Mouse (Mus musculus) embryo, embryonic 11 days (tissue): ENCODE measurements at regions not wholly inside any gene's neighbourhood (a gene's known extent, or its start where the extent isn't known, plus 50 kb on each side); places are given as distances from the start of the nearest gene placed in this dataset.

Experiments used
- DNase-seq: peaks from one replicate; pipeline ENCODE4 v3.0.0-alpha.2; 2015

DNA sequence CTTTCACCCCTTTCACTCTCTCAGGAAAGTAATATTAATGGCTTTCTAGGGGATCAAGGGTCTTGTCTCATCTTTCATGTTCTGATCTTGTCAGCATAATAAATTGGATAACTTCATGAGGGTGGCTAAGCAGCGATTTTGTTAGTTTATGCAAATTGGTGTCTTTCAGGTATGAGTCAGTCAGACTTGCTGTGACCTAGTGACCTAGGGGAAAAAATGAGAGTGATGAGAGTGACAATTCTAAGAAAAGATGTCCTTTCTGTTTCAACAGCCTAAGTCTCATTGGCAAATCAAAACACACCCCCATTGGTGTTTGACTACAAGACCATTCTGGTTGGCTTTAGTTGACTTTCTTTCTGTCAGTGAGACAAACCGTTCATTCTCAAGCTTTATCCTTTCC, 68.0 kb upstream of the Actbl2 start:
- no peak for DNase-seq

- no peak for DNase-seq
These were observed 60.9 kb upstream of the Actbl2 start for GRCm38 (mm10) chr13:111193919-111194318.

GRCm38 (mm10) chr13:111194337-111194736, 60.5 kb upstream of the Actbl2 start:
- DNase-seq, result no peak

DNA sequence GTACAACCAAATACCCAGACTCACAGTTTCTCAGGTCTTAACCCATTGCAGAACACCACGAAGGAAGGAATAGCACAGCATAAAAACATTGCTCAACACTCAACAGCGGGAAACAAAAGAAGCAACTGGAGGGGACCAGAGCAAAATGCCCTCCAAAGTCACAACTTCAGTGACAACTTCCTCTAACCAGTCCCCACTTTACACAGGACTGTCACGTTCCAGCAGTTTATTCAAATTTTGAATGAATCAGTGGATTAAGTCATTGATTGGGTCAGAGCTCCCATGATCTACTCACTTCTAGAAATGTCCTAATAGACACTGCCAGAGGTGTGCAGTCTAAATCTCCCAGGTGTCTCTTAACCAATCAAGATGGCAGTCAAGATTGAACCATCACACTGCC, 53.3 kb upstream of the Actbl2 start:
- no peak for DNase-seq

DNA sequence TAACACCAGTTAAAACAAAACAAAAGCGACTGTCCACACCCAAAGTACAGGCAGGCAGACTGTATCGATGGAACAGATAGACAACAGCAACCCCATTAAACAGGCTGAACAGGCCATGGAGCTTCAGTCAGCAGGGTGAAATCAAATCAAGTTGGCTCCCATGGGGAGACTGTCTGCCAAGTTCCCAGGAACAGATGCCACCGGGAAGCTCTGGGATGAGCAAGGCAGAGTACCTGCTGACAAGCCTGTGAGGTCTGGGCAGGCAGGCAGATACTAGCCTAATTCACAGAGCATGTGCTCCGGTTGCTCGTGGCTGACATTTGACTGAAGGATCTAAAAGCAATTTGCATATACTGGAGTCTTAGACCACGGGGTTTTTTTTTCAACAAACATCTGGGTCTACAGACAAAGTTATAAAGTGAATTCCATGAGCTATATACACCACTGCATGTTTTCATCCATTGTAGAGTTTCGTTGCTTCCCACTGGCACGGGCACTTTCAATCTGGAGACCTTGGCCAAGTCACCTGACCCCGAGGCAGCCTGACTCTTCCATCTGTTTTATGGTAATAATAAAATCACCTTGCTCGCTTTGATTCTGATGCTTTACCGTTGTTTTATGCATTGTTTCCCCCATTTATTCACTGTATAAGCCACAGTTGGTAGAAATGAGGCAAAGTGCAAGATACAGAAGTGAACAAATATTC, 50.1 kb upstream of the Actbl2 start:
- DNase-seq, result no peak
